Mouse (Mus musculus) CD4-positive, CD25-positive, alpha-beta regulatory T cell, adult 4 months (primary cell): ENCODE results near the gene Pgm3. TPM values are rescaled to one million over a fixed set of nuclear protein-coding genes. Genes with fewer than 3 reads are reported as not detected.

Source experiments
- ATAC-seq: one replicate; pipeline ENCODE4 v1.8.0; 2017
- polyA plus RNA-seq, 2 experiments: library from polyadenylated mRNA; unstranded; fragments of 100-300 nt; shearing (Covaris generic); gene quantifications; one replicate each; pipeline ENCODE4 v1.2.1; 2017

The Pgm3 gene
- polyA plus RNA-seq, 2 experiments from 2014 or later: 17.0 to 24.9 TPM

- ATAC-seq: no peak
Observed at GRCm38 (mm10) chr9:86569314-86569910, 2.2 kb downstream of the Pgm3 start.

DNA sequence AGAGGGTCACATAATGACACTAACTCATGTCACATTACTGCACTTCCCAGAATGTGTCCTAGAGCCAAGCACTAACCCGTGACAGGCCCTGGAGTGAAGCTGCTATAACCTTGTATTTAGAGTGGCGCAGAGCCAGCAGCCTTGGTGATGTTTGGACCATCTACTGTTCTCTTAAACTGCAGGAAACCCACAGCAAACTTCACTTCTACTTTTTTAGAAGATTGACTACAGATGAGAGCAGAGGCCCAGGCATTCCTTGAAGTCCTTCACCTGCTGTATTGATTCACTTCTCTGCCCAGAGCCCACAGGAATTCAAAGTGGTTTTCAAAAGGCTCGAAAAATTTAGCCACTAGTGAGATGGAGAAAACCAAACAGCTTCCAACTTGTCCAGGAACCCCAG lies 11.1 kb downstream of the Pgm3 start:
- ATAC-seq: no peak

DNA sequence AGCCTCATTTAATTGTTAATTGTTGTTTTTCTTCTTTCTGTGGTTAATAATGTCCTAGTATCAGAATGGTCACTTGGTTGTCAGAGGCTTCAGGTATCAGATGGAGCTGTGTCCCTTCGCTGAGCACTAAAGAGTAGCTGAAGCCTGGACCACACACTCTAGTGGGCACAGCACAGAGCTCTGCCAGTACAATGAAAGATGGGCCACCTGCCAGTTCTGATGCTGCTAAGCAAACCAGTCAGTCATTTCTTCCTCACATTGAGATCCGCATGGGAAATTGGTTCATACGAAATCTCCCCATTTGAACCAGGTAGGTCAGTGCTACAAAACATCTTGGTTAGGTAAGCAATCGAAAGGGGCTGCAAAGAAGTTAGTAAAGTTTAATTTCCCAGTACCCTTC lies 17.0 kb downstream of the Pgm3 start:
- no peak for ATAC-seq

GRCm38 (mm10) chr9:86553886-86554285 lies 17.8 kb downstream of the Pgm3 start:
- ATAC-seq: no peak

DNA sequence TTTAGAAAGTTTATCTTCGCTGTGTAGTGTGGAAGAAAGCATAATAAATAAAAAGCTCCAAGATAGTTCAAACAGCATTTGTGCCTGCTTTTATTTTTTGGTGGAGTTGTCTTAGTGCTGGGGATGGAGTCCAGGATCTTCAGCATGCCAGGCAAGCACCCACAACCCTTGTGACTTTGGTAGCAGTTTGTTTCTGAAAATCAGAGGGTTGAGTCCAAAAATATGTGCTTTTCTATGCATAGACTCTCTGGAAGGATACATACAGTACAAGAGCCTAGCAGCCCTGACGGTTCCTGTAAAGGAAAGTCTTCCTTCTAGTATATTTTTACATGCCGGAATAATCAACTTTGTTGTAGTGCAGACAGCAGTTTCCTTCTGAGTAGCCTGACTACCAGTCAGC lies 20.9 kb downstream of the Pgm3 start:
- no peak for ATAC-seq

DNA sequence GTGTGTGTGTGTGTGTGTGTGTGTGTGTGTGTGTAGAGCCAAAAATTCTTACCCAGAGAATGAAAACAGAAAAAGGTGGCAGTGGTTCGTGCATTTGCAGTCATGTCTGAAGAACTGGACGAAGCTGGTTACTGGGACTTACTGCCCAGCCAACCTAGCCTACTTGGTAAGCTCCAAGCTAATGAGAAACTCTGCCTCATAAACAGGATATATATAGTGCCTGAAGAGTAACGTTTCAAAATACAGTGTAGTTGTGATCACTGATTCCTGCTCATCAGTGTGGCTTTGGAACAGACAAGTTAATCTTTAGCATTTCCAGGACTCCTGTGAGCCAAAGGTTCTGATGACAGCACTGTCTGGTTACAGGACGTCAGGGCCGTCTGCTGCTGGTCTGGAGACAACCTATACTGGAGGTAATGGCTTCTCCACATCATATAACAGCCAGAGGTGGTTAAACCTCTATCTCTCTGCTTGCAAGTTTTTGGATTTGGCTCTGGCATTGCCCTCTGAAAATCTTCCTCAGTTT lies 21.9 kb downstream of the Pgm3 start:
- no peak for ATAC-seq

DNA sequence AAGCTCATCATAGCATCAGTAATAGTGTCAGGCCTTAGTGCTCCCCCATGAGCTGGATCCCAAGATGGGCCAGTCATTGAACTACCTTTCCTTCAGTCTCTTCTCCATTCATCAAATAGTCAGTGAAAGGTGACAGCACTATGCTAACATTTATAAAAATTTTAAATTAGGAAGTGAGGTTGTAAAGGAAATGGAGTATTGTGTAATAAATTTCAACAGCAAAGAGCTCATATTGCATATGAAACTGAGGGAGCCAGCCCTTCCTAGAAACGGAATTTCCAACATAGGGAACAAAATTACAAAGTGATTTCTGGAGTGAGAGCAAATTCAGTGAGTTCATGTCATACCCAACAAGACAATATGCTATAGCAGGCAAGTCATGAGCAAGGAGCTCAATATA lies 27.1 kb downstream of the Pgm3 start:
- no peak for ATAC-seq

DNA sequence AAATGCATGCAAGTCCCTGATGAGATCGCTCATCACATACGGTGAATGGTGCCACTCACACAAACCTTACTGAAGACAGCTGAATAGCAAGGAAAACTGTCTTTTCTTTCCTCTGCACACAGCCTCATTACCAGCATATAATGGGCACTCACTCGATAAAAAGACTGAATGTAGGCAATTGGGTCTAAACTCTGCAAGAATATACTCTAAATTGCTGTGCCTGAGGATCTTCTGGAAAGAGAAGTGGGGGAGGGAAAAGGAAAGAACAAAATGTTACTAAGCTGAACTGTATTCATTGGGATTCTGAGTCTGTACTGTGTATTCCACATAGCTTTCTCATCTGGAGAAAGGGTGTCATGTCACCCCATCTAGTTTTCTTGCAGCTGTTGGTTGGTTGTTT lies 28.2 kb downstream of the Pgm3 start:
- no peak for ATAC-seq

DNA sequence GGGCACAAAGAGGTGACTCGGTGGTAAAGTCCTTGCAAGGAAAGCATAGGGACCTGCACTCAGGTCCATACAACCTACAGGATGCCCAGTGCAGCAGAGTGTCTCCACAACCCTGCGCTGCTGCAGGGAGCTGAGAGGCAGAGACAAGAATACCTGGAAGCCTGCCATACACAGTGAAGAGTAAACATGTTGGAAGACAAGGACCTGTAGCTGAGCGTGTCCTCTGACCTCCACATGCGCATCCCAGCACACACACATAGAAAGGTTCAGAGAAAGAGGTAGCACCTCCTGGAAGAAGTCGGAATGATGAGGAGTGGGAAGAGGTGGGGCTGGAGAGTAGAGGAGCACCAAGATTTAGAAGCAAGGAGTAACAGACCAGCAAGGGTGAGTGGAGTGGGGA lies 37.6 kb downstream of the Pgm3 start:
- ATAC-seq: no peak

DNA sequence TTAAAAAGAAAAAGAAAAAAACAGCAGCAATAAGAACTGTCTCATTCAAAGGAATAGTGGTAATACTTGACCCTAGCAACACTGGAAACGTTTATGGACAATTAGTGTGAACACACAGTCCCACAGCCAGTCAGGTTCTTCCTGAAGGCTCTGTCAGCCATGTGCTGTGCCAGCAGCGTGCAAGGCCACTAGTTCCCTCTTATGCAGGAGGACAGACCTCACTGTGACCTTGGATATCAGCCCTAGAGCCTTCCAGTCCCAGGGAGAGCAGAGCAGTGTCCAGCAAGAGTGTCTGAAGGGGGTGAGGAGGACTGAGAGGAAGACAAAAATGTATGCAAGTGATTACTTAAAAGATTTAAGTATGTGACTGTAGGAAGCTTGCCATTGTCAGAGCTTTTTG lies 46.0 kb downstream of the Pgm3 start:
- no peak for ATAC-seq

DNA sequence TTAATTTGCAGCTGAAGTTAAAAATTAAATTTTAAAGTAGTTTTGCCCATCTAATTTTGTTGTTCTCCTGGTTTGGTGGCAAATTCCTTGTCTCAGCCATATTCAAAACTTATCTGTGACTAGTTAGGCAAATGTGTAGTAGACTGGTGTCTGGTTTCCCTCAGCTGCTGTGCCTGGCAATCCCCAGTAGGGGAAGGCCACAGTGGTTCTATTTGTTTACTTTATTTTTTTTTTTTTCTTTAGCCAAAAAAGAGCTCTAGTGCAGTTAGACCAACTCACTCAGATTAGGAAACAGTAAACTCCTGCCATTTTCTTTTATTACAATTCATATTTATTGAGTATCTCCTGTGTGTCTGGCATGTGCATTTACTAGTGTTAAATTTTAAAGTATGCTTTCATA lies 49.3 kb downstream of the Pgm3 start:
- ATAC-seq: no peak

DNA sequence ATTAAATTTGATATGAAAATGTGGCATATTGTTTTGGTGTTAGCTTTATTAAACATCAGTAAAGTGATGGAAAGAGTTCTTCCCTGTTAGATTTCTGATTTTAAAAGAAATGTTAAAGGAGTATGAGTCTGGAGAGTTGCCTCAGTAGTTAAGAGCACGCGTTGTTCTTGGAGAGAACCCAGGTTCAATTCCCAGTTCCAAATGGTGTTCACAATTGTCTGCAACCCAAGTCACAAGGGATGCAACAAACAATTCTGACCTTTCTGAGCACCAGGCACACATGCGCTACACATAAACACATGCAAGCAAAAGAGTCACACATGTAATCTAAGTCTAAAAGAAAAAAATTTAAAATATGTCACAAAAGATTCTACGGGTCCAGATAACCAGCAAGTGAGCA lies 56.8 kb downstream of the Pgm3 start:
- no peak for ATAC-seq

GRCm38 (mm10) chr9:86514390-86514789 lies 57.3 kb downstream of the Pgm3 start:
- no peak for ATAC-seq

GRCm38 (mm10) chr9:86513733-86514132 lies 57.9 kb downstream of the Pgm3 start:
- no peak for ATAC-seq

GRCm38 (mm10) chr9:86507437-86507836 lies 64.2 kb downstream of the Pgm3 start:
- no peak for ATAC-seq

Other genes with a start within 250 kb of the Pgm3 start
- gene Ube2cbp, start 106.9 kb downstream of the Pgm3 start, polyA plus RNA-seq: 1 to 10 TPM; 4.6 to 8.2 TPM
- gene Dop1a, start 104.7 kb downstream of the Pgm3 start, polyA plus RNA-seq: 10 to 100 TPM; 27.9 to 28.8 TPM
- gene Rwdd2a, start 149 bp upstream of the Pgm3 start, polyA plus RNA-seq: 1 to 10 TPM; 4.6 to 5.5 TPM
- gene Me1, start 124.1 kb upstream of the Pgm3 start, polyA plus RNA-seq: not detected
- gene Prss35, start 171.8 kb upstream of the Pgm3 start, polyA plus RNA-seq: not detected